Mouse (Mus musculus) liver, embryonic 15.5 days (tissue): ENCODE results near the gene 0610030E20Rik. TPM values are rescaled to one million over a fixed set of nuclear protein-coding genes. Genes with fewer than 3 reads are reported as not detected.

Experiments used
- ATAC-seq: fragments of 200-750 bp; cut with Nextera tagmentation; 2 replicates; pipeline ENCODE4 v1.8.0; 2017; ENCODE audit warnings: moderate number of reproducible peaks, mild to moderate bottlenecking, moderate library complexity; ENCODE audit not compliant: insufficient read depth
- H3K27ac ChIP-seq: fragments of 300-500 bp; sonication (generic); replicated peaks from 2 replicates; pipeline ENCODE4 v1.5.1; 2015; ENCODE audit warnings: mild to moderate bottlenecking, inconsistent platforms
- H3K27me3 ChIP-seq: fragments of 300-500 bp; sonication (generic); 2 replicates; pipeline ENCODE4 v1.6.1; 2015; ENCODE audit warnings: mild to moderate bottlenecking, inconsistent platforms
- H3K36me3 ChIP-seq: fragments of 300-500 bp; sonication (generic); replicated peaks from 2 replicates; pipeline ENCODE4 v1.6.1; 2015; ENCODE audit warnings: moderate library complexity, mild to moderate bottlenecking, inconsistent platforms
- H3K4me1 ChIP-seq: fragments of 300-500 bp; sonication (generic); replicated peaks from 2 replicates; pipeline ENCODE4 v1.6.1; 2015; ENCODE audit warnings: inconsistent platforms
- H3K4me2 ChIP-seq: fragments of 300-500 bp; sonication (generic); 2 replicates; pipeline ENCODE4 v1.6.1; 2015; ENCODE audit warnings: moderate library complexity, mild to moderate bottlenecking, inconsistent platforms
- H3K4me3 ChIP-seq: fragments of 300-500 bp; sonication (generic); replicated peaks from 2 replicates; pipeline ENCODE4 v1.5.1; 2015; ENCODE audit warnings: mild to moderate bottlenecking, inconsistent platforms
- H3K9ac ChIP-seq: fragments of 300-500 bp; sonication (generic); 2 replicates; pipeline ENCODE4 v1.6.1; 2015; ENCODE audit warnings: moderate library complexity, mild to moderate bottlenecking, inconsistent platforms
- H3K9me3 ChIP-seq: fragments of 300-500 bp; sonication (generic); replicated peaks from 2 replicates; pipeline ENCODE4 v1.6.1; 2016; ENCODE audit warnings: inconsistent platforms
- WGBS: fragments of 180-500 bp; shearing (Covaris S2); methylation state at CpG from one replicate; pipeline ENCODE4 v1.1.7; 2015; ENCODE audit warnings: mixed read lengths; ENCODE audit not compliant: insufficient replicate concordance; 5-methylcytosine and 5-hydroxymethylcytosine counted together
- polyA plus RNA-seq: library from polyadenylated mRNA; unstranded; fragments of >200 nt; fragmentation: Nextera tagmentation; extraction: Ambion mirVana; gene quantifications from 2 replicates; pipeline ENCODE4 v1.2.1, GENCODE M21; 2015

0610030E20Rik gene
- polyA plus RNA-seq, 1 experiment from 2014 or later, result 11.6 TPM

DNA sequence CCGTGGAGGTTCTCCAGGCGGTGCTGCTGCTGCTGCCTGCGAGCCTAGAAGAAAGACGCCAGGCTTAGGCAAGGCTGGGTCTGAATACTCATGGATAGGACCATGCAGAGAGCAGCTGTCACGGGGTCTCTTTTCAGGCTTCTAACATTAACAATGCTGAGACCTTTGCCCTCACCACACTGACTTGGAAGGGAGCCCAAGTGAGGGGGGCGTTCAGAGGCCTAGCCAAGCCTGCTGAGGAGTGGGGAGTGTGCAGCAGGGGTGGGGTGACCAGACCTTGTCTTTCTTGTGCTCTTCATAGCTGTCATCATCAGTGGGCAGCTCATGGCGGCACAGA, 13.4 kb downstream of the 0610030E20Rik start:
- Histone ChIP-seq H3K4me2 (peak overlapping the region; percentile 79), H3K27me3 (peaks cover 19% of the 10 kb centered on the region), H3K27ac (peak overlapping the region; percentile 91), H3K9me3 (no peaks in the 10 kb centered on the region), H3K9ac (no peak overlapping the region), H3K4me1 (peaks cover 78% of the 10 kb centered on the region), H3K36me3 (peaks cover 44% of the 10 kb centered on the region), H3K4me3 (peak overlapping the region; percentile 70)
- ATAC-seq, result no peak
- WGBS, result 67% methylated on average over 7 of the region's 7 CpGs

- H3K27me3 ChIP-seq, result peaks cover 13% of the 10 kb centered on the region
- peaks cover 74% of the 10 kb centered on the region for H3K4me1 ChIP-seq
- H3K36me3 ChIP-seq, result peaks cover 43% of the 10 kb centered on the region
- no peak for ATAC-seq
- 14% methylated on average over 5 of the region's 5 CpGs for WGBS
- peak overlapping the region; percentile 79 for H3K4me2 ChIP-seq
- H3K9ac ChIP-seq, result peak overlapping the region; percentile 73
- H3K9me3 ChIP-seq, result no peaks in the 10 kb centered on the region
- H3K4me3 ChIP-seq, result peak overlapping the region; percentile 70
- peak overlapping the region; percentile 91 for H3K27ac ChIP-seq
Measured at GRCm38 (mm10) chr6:72361121-72361551, 14.0 kb downstream of the 0610030E20Rik start.

DNA sequence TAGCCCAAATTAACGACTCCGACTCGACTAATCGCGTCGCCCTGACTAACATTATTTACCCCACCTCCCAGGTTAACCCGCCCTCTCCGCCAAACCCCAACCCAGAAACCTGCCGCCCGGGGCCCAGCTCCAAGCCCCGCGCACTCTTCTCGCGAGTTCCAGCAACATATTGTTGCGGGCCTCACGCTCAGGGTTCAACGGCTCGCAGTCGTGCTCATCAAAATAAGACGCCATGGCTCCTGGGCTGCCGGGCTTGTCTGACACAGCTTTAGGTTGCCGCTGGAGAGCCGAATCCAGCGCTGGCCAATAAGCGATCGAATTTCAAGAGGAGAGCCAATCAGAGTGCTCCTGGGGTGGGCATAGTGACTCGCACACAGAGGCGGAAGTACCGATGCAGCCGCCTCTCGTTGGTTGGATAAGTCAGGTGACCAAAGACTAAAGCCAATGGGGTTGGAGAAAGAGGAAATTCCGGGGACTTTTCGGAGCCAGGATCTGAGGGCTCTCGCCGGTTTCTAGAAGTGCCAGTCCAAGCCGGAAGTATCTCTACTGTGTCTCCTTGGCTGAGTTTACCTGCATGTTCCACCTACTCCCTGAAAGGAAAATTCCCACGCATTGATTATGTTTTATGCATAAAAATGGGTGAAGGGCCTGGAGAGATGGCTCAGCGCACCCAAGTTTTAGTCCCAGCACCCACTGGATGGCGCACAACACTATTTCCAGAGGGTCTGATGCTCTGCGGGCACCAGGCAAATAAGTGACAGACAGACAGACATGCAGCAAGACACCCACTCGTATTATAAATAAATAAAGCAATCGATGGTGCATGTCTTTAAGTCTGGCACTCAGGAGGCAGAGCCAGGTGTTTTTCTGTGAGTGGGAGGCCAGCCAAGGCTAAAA, 15.3 kb downstream of the 0610030E20Rik start:
- Histone ChIP-seq H3K27me3 (peaks cover under 1% of the 10 kb centered on the region; the same call in 1 of the 2 replicates), H3K4me2 (peak overlapping the region; percentile 83), H3K27ac (peak overlapping the region; percentile 91), H3K9me3 (no peaks in the 10 kb centered on the region), H3K4me1 (peaks cover 62% of the 10 kb centered on the region), H3K36me3 (peaks cover 36% of the 10 kb centered on the region), H3K9ac (peak overlapping the region; percentile 73), H3K4me3 (peak overlapping the region; percentile 70)
- 0% methylated on average over 42 of the region's 42 CpGs for WGBS
- peak; percentile 95 for ATAC-seq

DNA sequence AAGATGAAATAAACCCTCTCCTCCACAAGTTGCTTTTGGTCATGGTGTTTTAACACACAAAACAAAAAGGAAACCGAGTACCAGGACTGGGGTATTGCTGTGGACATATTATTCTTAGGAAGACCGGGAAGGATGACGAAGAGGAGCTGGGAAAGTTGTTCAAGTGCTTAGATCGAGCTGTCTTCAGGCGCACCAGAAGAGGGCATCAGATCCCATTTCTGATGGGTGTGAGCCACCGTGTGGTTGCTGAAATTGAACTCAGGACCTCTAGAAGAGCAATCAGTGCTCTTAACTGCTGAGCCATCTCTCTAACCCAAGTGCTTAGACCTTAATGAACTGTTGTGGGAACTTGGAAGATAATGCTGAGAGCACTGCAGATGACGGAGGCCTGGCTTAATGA, 16.9 kb downstream of the 0610030E20Rik start:
- no peak overlapping the region for H3K4me3 ChIP-seq
- no peaks in the 10 kb centered on the region for H3K9me3 ChIP-seq
- no peak for ATAC-seq
- H3K27me3 ChIP-seq, result no peaks in the 10 kb centered on the region
- H3K36me3 ChIP-seq, result peaks cover 30% of the 10 kb centered on the region
- no peak overlapping the region for H3K27ac ChIP-seq
- WGBS, result 36% methylated on average over 7 of the region's 7 CpGs
- H3K9ac ChIP-seq, result no peak overlapping the region
- H3K4me2 ChIP-seq, result no peak overlapping the region
- peaks cover 46% of the 10 kb centered on the region for H3K4me1 ChIP-seq

- H3K27ac ChIP-seq, result no peak overlapping the region
- no peak overlapping the region for H3K4me3 ChIP-seq
- ATAC-seq, result no peak
- peaks cover 42% of the 10 kb centered on the region for H3K4me1 ChIP-seq
- no peaks in the 10 kb centered on the region for H3K27me3 ChIP-seq
- H3K36me3 ChIP-seq, result peaks cover 24% of the 10 kb centered on the region
- H3K9me3 ChIP-seq, result no peaks in the 10 kb centered on the region
- H3K9ac ChIP-seq, result no peak overlapping the region
- H3K4me2 ChIP-seq, result no peak overlapping the region
- 40% methylated on average over 6 of the region's 6 CpGs for WGBS
Measured at GRCm38 (mm10) chr6:72364985-72365384, 17.9 kb downstream of the 0610030E20Rik start.

- no peak for ATAC-seq
- Histone ChIP-seq H3K27ac (no peak overlapping the region), H3K9ac (no peak overlapping the region), H3K4me2 (no peak overlapping the region), H3K4me3 (no peak overlapping the region), H3K9me3 (no peaks in the 10 kb centered on the region), H3K4me1 (peaks cover 42% of the 10 kb centered on the region), H3K36me3 (peaks cover 12% of the 10 kb centered on the region), H3K27me3 (no peaks in the 10 kb centered on the region)
- WGBS, result 59% methylated on average over 3 of the region's 3 CpGs
Measured at GRCm38 (mm10) chr6:72366304-72366703, 19.2 kb downstream of the 0610030E20Rik start.

DNA sequence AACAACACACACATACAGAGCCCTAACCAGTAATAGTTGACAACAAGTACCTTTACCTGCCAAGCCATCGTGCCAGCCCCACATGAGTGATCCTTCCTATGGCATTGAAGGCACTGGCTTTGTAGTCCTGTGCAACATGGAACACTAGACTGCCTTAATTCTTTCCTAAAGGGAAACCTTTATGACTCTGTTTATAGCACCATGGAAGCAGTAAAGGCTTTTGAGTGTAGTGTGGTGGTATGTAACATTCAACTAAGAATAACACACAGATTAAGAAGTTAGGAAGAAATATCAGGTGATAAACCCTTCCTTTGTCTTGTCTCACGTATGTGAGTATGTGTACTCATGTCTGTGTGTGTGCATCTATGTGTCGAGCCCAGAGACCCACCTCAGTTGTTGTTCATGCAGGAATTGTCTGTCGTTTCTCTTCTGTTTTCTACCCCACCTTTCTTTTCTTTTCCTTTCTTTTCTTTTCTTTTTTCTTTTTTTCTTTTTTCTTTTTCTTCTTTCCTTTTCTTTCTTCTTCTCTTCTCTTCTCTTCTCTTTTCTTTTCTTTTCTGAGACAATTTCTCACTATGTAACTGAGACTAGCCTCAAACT, 19.8 kb downstream of the 0610030E20Rik start, which contains the start of gene Rnf181:
Rnf181 (minus strand) TSS at position 113 of the 600 bp plus-strand sequence.
- Histone ChIP-seq H3K27me3 (no peaks in the 10 kb centered on the region), H3K9ac (no peak within 1 kb of the TSS), H3K4me2 (no peak within 1 kb of the TSS), H3K9me3 (no peaks in the 10 kb centered on the region), H3K27ac (no peak within 1 kb of the TSS), H3K4me1 (peaks cover 44% of the 10 kb centered on the region), H3K36me3 (peaks cover 12% of the 10 kb centered on the region), H3K4me3 (no peak within 1 kb of the TSS)
- no peak for ATAC-seq
- 64% methylated on average over 4 of the region's 4 CpGs for WGBS

- WGBS, result 79% methylated on average over 4 of the region's 4 CpGs
- no peaks in the 10 kb centered on the region for H3K27me3 ChIP-seq
- H3K9ac ChIP-seq, result no peak overlapping the region
- no peak for ATAC-seq
- no peaks in the 10 kb centered on the region for H3K9me3 ChIP-seq
- no peak overlapping the region for H3K4me3 ChIP-seq
- H3K36me3 ChIP-seq, result peaks cover 12% of the 10 kb centered on the region
- no peak overlapping the region for H3K4me2 ChIP-seq
- peaks cover 49% of the 10 kb centered on the region for H3K4me1 ChIP-seq
- H3K27ac ChIP-seq, result no peak overlapping the region
Measured at GRCm38 (mm10) chr6:72367460-72367974, 20.4 kb downstream of the 0610030E20Rik start.

DNA sequence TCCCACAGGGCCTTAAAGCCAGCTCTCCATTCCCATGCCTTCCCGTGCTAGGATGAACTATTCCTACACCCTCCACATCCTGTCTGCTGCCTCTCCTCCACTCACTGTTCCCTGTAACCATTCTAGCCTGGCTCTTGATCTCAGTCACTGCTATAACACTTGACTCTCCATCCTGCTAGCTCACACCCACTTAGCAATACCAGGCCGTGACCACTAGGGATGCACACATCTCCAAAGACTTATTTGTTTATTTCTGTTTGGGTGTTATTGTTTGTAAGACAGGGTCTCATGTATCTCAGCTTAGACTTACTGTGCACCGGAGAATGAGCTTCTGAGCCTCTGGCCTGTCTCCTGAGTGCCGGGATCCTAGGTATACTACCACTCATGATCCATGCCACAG, 22.4 kb downstream of the 0610030E20Rik start:
- no peak overlapping the region for H3K27ac ChIP-seq
- H3K27me3 ChIP-seq, result no peaks in the 10 kb centered on the region
- peaks cover 12% of the 10 kb centered on the region for H3K36me3 ChIP-seq
- no peak overlapping the region for H3K4me3 ChIP-seq
- H3K4me2 ChIP-seq, result no peak overlapping the region
- H3K4me1 ChIP-seq, result peaks cover 49% of the 10 kb centered on the region
- no peaks in the 10 kb centered on the region for H3K9me3 ChIP-seq
- no peak for ATAC-seq
- 76% methylated on average over 4 of the region's 4 CpGs for WGBS
- no peak overlapping the region for H3K9ac ChIP-seq

DNA sequence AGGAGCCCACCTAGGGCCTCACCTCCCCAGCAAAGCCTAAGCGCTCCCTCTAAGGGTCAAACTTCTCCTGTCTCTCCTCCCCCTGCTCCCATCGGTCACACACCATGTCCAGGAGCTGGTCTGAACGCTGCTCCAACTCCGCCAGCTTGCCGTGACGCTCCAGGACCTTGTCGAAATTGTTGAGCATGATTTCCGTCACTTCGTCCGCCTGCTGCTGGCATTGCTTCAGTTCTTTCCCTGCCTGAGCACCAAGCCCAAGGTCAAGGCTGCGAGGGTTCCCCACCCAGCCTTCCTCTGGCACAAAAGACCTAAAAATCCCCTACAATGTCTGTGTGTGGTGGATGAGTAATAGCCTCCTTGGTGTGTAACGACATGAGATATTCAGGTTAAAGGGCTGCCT, 23.0 kb downstream of the 0610030E20Rik start:
- H3K27ac ChIP-seq, result no peak overlapping the region
- H3K36me3 ChIP-seq, result peaks cover 12% of the 10 kb centered on the region
- ATAC-seq, result no peak
- WGBS, result 82% methylated on average over 12 of the region's 12 CpGs
- H3K27me3 ChIP-seq, result no peaks in the 10 kb centered on the region
- no peak overlapping the region for H3K4me2 ChIP-seq
- H3K9me3 ChIP-seq, result no peaks in the 10 kb centered on the region
- H3K4me3 ChIP-seq, result no peak overlapping the region
- no peak overlapping the region for H3K9ac ChIP-seq
- peaks cover 55% of the 10 kb centered on the region for H3K4me1 ChIP-seq

GRCm38 (mm10) chr6:72371147-72371546, 24.0 kb downstream of the 0610030E20Rik start:
- no peaks in the 10 kb centered on the region for H3K9me3 ChIP-seq
- no peak overlapping the region; the same call in 1 of the 2 replicates for H3K9ac ChIP-seq
- H3K27me3 ChIP-seq, result no peaks in the 10 kb centered on the region
- ATAC-seq, result no peak
- peaks cover 64% of the 10 kb centered on the region for H3K4me1 ChIP-seq
- 0 out of 2 replicates have a peak overlapping the region, but pooled peaks have one; percentile 26 for H3K27ac ChIP-seq
- peaks cover 12% of the 10 kb centered on the region for H3K36me3 ChIP-seq
- no peak overlapping the region for H3K4me3 ChIP-seq
- H3K4me2 ChIP-seq, result no peak overlapping the region
- WGBS, result 75% methylated on average over 5 of the region's 5 CpGs
